Mouse (Mus musculus) CH12.LX (cell line): ENCODE data around the gene Bms1.

Experiments used
- CTCF ChIP-seq, 2 experiments: IDR thresholded peaks in 1 of 2; conservative IDR thresholded peaks in 1 of 2; 2 replicates each; pipeline ENCODE4 v1.5.1; 2011 to 2012; ENCODE audit warnings: low read depth in 2 of 2, low read length in 2 of 2, improper control_type of control experiment in 1 of 2, inconsistent platforms in 1 of 2, mild to moderate bottlenecking in 1 of 2, moderate library complexity in 1 of 2
- E2F4 ChIP-seq: IDR thresholded peaks from 2 replicates; pipeline ENCODE4 v1.6.1; 2011; ENCODE audit warnings: low read depth, low read length, improper control_type of control experiment; ENCODE audit not compliant: insufficient replicate concordance
- GABPA ChIP-seq: IDR thresholded peaks from 2 replicates; pipeline ENCODE4 v1.6.1; 2012; ENCODE audit warnings: low read depth, low read length, improper control_type of control experiment, inconsistent platforms; ENCODE audit not compliant: insufficient replicate concordance
- NELFE ChIP-seq: IDR thresholded peaks from 2 replicates; pipeline ENCODE4 v1.6.1; 2011; ENCODE audit warnings: low read depth, low read length, improper control_type of control experiment
- TCF12 ChIP-seq: IDR thresholded peaks from 2 replicates; pipeline ENCODE4 v1.6.1; 2014; ENCODE audit warnings: low read depth, mild to moderate bottlenecking, inconsistent platforms, low read length, improper control_type of control experiment
- ZMIZ1 ChIP-seq: IDR thresholded peaks from 2 replicates; pipeline ENCODE4 v1.6.1; 2012; ENCODE audit warnings: low read depth, mild to moderate bottlenecking, inconsistent platforms, low read length, improper control_type of control experiment

- TF ChIP-seq CTCF (conservative IDR thresholded peaks at IDR 0.05 in 1 of 2, IDR thresholded peaks at IDR 0.05 in 1 of 2; ENCODE audit: low read depth in 2 of 2, low read length in 2 of 2) (no peak), ZMIZ1 (no peak), TCF12 (no peak), E2F4 (no peak), NELFE (no peak), GABPA (no peak)
Observed at GRCm38 (mm10) chr6:118410428-118410827, 8.8 kb downstream of the Bms1 start.
